Mouse (Mus musculus) right cerebral cortex, adult 2 months (tissue): ENCODE measurements around the gene Fras1.

Source experiments
- DNase-seq, 2 experiments: peaks; one replicate each; pipeline ENCODE4 v3.0.0; 2021 to 2022; ENCODE audit warnings: low spot score in 2 of 2

Gene Fras1

DNA sequence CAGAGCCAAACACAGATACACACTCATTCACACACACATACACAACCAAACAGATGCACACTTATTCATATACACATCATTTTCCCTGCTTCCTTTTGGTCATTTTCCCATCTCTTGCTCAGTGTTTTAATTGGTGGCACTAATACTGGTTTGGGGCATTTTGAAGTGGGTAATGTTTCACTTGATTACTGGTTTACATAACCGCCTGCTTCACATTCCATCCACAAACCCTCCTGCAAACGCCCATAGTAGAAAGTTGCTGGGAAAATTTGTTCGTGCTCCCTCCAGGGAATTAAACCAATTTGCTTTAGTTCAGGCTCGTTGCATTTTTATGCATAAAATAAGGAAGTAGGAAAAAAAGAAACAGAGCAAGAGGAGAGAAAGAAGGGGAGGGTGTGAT, 200.8 kb downstream of the Fras1 start:
- DNase-seq, result no peak

- no peak for DNase-seq
Measured at GRCm38 (mm10) chr5:96578705-96579104, 204.9 kb downstream of the Fras1 start.

DNA sequence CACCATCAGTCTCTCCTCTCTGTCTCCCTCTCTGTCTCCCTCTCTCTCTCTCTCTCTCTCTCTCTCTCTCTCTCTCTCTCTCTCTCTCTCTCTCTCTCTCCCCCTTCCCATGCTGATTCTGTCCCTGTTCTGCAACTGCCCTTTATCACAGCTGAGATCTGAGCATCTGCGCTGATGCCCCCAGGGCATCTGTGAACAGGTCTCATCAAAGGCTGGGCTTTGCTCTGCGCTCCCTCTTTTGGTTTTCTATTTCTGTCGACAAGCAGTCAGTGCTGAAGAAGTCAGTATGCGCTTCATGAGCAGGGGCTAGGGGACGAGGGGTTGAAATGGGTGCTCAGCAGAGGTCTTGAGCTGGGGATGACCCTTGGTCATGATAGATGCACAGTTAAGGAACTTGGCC, 206.2 kb downstream of the Fras1 start:
- DNase-seq, result no peak

- DNase-seq, result peak; percentile 73 to 74
Measured at GRCm38 (mm10) chr5:96584730-96585129, 211.0 kb downstream of the Fras1 start.

DNA sequence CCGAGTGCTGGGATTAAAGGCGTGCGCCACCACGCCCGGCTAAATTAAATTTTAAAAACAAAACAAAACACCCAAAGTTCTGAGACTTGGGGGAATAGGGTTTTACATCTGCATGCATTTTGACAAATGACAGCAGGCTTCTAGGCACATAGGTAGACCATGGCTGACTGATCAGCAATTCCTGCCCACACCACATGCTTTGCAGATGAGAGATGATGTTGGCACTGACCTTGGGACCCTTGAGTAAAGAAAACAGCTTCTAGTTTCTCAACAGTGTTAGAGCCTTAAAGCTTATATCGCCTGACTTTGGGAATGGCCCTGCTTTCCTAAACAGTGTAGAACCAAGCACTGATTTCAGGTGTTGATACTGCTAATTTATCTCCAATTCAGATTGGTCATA, 216.9 kb downstream of the Fras1 start:
- no peak for DNase-seq

DNA sequence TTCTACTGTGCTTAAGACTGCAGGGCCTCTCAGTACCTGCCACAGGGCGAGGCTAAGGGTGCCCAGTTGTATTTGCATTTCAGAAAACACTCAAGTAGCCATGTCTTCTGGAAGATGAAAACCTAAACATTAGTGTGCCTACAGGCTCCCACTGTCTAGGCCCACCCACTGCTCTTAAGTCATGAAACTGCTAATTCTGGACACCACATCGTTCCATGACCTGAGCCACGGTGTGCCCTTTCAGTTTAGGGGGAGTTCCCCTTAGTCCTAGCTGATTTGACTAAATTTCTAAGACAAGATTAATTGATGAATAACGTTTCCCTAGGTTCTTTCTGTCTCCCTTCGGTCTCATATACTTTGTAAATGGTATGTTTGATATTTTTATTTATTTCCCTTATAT, 222.0 kb downstream of the Fras1 start:
- no peak for DNase-seq

- peak; percentile 11 to 17 for DNase-seq
Measured at GRCm38 (mm10) chr5:96603974-96604769, 230.4 kb downstream of the Fras1 start.

GRCm38 (mm10) chr5:96608036-96608435, 234.3 kb downstream of the Fras1 start:
- peak in 1 of 2 experiments; percentile 32 for DNase-seq

GRCm38 (mm10) chr5:96608581-96609280, 235.0 kb downstream of the Fras1 start:
- no peak for DNase-seq

DNA sequence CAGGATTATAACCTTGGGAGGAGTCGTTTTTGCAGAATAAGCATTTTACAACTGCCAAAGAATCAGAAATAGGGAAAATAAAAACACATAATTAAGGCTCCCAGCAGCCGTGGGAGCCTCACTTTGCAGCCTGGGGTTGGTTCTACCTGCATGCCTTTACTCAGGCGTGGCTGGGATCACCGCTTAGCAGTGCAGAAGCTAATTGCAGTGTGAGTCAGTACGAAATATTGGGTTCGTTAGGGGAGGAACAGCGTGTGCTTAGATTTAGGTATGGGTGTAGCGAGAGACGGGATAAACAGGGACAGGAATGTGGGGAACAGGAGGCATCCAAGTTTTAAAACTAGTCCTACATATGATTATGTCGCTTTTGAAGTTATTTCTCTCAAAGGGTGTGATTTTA, 238.3 kb downstream of the Fras1 start:
- DNase-seq, result no peak

DNA sequence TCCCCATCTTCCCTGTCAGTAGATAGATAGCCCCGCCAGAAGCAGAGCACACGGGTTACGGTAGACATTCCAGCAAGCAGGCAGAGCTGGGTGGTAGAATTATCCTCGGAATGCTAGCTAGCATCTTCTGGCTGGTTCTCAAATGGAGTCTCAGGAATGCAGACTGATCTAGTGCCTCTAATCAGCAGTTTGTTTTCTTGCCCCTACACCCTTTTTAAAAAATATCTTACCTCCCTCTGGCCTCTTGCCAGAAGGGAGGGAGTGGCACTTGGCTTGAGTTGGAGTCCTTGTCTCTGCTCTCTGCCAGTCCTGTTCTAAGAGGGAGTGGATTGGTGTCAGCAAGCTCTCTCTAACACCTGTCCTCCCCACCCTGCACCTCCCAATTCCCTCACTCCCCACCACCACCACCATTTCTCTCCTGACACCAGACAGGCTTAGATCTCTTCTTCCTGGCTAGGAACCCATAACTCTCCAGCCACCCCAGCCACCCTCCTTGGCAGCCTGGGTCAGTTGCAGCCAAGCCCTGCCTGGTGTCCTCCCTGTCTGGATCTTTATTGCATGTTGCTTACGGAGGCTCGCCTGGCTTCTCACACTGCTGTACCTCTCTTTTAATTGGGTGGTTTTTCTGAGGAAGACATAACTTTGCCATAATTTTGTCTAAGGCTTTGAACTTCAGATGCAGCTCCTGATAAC, 243.3 kb downstream of the Fras1 start:
- no peak for DNase-seq

DNA sequence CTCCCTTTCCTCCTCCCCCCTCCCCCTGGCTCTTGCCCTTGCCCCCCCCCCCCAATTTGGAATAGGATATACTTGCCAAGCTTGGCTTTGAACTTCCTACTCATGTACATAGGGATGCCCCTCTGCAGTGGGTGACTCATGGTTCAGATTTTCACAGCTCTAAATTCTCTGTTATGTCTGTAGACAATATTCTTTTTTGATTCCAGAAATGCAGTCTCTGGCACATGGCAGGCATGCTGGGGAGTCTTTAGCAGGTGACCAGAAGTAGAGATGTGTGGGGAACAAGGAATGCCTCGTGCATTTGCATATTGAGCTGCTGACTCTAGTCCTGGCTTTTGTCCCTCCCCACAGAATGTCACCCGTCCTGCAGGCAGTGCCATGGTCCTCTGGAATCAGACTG, 244.3 kb downstream of the Fras1 start:
- peak in 1 of 2 experiments; percentile 8 for DNase-seq

DNA sequence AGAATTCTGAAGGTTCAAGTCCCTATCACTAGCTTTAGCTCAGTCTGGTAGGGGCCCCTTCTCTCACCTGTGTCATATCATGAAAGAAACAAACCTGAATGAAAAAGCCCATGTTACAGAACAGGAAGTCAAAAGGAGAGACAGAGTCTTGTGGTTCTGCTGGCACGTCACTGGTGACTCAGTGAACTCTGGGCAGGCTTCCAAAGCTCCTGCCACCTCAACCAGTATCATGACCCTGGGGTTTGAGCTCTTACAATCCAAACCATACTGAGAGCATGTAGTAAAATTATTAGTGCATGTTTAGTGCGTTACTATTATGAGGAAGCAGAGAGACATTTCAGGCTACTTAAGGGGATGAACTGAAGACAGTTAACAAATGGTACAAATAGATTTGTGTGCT, 246.5 kb downstream of the Fras1 start:
- DNase-seq, result no peak

- DNase-seq, result no peak
Measured at GRCm38 (mm10) chr5:96620618-96621017, 246.9 kb downstream of the Fras1 start.

GRCm38 (mm10) chr5:96622604-96623352, 249.0 kb downstream of the Fras1 start:
- DNase-seq, result no peak

DNA sequence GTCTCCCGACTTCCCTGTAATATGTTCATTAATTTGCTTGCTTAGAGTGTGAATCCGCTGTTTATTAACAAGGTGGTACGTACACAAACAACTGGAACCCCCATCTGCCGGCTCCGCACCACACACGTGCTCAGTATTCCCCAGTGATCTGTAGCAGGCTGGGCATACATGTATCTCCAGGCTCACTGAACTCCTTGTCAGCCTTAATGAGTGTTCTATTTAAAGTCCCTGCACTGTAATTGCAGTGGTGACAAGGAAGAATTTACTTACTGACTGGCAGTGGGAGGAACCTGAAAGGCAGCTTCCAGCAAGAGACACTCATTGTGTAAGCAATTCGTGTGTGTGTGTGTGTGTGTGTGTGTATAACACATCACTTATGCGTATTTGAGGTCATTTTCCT, 256.1 kb downstream of the Fras1 start:
- no peak for DNase-seq

DNA sequence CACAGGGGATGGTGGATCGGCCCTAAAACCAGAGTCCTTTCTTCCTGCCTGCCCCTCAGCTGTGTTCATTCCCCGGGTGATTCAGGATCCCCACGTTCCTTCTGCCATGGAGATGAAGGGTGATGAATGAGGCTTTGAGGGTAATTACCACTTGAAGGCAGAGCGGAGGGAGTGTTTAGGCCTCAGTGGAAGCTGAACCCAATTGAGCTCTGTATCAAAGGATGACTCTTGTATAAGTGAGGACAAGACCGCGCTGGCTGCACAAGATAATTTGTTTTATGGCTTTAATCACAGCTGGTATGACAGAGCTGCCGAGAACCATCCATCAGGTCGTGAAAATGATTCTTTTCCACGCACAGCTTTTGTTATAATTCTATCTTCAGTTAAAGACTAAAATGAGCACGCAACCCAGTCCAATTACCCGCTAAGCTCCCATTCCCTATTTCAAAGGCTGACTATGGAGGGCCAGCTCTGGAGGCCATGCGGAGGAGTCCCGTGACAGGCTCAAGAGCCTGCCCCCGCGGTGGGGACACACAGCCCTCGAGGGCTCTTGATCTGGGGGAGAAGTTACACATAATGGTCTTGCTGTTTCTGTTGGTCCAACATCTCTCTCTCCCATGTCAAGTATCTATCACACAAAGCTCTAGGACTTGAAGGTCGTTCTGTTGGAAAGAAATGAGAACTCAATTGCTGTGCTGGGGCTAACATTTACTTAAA, 261.5 kb downstream of the Fras1 start:
- no peak for DNase-seq

- no peak for DNase-seq
Measured at GRCm38 (mm10) chr5:96635866-96636265, 262.1 kb downstream of the Fras1 start.

DNA sequence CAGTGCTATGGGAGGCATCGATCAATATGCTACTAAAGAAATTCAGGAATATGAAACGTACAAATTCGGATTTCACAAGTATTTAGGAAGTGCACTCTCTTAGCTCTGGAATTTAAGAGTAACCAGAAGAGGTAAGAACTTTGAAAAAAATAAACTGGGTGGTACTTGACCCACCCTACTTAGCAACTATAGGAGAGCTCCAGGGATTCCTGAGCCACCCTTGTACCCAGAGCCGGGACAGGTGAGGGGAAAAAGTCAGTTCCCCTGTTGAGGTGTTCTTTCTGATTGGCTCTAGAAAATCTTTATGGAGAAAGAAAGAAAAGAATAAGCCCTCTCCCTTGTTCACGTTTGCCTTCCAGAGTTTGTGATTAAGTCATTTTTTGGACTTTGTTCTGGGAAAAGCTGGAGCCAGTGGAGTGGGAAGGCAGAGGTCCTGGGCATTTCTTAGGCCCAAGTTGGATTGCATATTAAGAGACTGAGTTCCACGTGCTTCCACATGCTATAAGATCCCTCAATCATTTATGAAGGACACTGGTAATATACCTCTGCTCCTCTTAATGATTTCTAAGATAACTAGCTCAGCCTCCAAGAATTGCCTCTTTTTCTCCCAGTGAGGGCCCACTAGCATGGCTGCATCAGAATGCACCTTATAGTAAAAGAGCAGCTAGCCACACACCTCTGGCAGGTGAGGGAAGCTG, 265.6 kb downstream of the Fras1 start:
- DNase-seq, result no peak

DNA sequence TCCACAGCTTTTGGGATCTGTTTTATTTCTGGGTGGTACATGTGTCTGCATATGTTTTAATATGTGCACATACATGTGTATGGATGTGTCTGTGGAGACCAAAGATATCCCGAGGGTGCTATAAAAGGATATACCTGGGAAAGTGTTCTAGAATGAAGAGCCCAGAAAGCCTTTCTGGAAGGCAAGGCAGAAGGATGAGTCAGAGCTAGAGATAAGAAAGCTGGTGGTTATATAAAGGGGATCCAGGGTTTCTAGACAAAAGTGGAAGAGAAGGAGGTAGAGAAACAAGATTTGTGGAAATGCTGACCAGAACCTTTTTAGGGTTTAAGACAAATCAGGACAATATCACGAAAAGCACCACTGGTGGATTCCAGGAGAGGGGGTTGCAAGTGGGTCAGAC, 267.5 kb downstream of the Fras1 start:
- no peak for DNase-seq

- peak in 1 of 2 experiments; percentile 16 for DNase-seq
Measured at GRCm38 (mm10) chr5:96675676-96676075, 301.9 kb downstream of the Fras1 start.
